Mouse (Mus musculus) thymus, postnatal 10 days (tissue): ENCODE measurements around the gene Gm3250.
A peak's percentile ranks its signal among the peaks of the same experiment; 100 is the strongest.
"Not testable (repeated sequence)": the region's sequence is repeated elsewhere in the genome, so short reads cannot be mapped to it uniquely, and the experiment has no call there.

Source experiments
- DNase-seq, 2 experiments: peaks; one replicate each; pipeline ENCODE4 v3.0.0; 2021; ENCODE audit warnings: low spot score in 2 of 2

Gene Gm3250

GRCm38 (mm10) chr10:77782442-77782841 lies at the start of gene Gm3250:
TSS of gene Gm3250 (minus strand) at chr10:77782542.
- not testable (repeated sequence) for DNase-seq

DNA sequence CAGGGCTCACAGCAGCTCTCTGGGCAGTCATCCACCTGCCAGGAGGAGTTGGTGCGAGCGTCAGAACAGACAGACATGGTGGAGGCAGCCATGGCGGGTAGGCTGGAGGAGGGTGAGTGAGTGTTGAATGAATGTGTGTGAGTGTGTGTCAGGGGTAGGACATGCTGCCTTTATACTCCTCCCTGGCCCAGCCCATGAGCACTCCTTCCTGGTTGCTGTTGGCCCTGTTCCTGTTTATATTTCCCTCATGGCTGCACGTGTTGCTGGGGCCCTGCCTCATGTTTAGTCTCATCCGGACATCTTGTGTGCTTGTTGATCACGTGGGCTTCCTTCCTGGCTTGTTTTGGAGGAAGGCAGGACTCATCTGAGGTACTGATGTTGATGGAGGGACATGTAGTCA lies 44.6 kb upstream of the Gm3250 start, which contains the start of gene Krtap10-4:
Gene Krtap10-4, minus strand, starts transcription at position 145 of the 400 bp plus-strand sequence.
- no peak for DNase-seq

DNA sequence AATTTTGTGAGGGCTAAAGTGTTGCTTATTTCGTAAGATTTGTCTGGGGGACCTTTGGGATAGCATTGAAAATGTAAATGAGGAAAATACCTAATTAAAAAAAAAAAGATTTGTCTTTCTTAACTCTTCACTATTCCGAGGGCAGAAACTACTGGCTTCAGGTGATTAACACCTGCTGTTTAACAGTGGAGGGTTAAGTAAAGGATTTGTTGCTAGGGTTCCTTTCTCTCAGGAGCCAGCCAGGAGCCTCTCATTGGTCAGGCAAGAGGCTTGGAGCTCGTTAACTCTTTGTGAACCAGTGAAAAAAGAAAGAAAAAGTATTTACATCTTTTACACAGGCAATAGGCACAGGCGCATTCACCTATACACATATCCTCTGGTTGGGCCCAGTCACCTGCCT lies 36.9 kb upstream of the Gm3250 start:
- no peak for DNase-seq

GRCm38 (mm10) chr10:77818523-77818922 lies 36.2 kb upstream of the Gm3250 start:
- no peak for DNase-seq

DNA sequence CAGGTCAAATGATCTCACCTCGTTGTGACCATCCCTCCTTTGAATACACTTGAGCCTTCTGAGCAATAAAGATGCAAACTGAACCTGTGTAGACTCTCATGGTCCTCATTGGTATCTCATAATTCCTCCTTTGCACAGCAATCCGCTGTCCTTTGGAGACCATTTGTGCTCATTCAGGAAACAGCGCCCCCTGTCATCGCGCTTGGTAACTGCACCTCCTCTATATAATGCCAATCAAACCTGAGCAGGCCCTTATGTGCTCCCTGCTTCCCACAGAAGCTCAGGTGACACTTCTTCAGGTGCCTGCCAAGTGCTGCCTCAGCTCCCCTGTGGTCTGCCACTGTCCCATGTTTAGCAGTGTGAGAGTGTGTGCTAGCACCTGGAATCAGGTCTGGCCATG lies 33.2 kb upstream of the Gm3250 start:
- peak in 1 of 2 experiments; percentile 52 for DNase-seq

GRCm38 (mm10) chr10:77814382-77814781 lies 32.0 kb upstream of the Gm3250 start, which contains the start of gene Gm2696:
TSS of gene Gm2696 (plus strand) at chr10:77814682.
- no peak for DNase-seq

DNA sequence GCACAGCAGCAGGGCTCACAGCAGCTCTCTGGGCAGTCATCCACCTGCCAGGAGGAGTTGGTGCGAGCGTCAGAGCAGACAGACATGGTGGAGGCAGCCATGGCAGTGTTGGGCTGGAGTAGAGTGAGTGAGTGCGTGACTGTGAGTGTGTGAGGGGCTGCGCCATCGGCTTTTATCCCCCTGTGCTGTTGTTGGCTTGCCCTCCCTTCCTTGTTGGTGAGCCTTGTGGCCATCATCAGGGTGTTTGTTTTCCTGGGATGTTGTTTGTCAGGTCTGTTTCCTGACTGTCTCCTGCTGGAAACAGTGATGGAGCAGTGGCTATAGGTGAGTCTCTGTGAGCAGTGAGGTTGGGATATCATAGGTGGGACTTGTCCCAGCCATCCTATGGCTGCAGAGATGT lies 29.4 kb upstream of the Gm3250 start, which contains the start of gene Gm9507:
Gene Gm9507, minus strand, starts transcription at position 101 of the 400 bp plus-strand sequence.
- no peak for DNase-seq

DNA sequence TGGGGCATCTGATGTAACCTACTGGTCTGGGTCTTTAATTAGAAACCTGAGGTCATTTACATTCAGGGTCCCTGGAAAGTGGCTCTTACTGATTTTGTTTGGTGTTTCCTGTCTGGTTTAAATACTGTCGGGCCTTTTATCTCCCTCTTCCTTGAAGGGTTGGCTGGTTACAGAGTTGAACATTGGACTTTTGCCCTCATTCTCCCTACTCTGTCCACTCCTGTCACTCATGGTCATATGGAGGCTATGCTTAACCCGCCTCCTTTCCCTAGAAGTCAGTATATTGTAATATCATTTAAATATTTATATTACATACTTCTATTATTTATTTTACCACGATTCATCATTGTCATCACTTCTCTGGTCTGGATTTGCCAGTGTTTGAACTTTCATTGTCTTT lies 21.8 kb upstream of the Gm3250 start:
- no peak for DNase-seq

- DNase-seq, result no peak
Measured at GRCm38 (mm10) chr10:77798921-77799508, 16.7 kb upstream of the Gm3250 start, which contains the start of gene Gm19668. TSS of gene Gm19668 (minus strand) at chr10:77799133.

GRCm38 (mm10) chr10:77798164-77798920 lies 16.0 kb upstream of the Gm3250 start:
- DNase-seq, result not testable (repeated sequence)

- no peak for DNase-seq
Measured at GRCm38 (mm10) chr10:77797677-77798076, 15.3 kb upstream of the Gm3250 start.

DNA sequence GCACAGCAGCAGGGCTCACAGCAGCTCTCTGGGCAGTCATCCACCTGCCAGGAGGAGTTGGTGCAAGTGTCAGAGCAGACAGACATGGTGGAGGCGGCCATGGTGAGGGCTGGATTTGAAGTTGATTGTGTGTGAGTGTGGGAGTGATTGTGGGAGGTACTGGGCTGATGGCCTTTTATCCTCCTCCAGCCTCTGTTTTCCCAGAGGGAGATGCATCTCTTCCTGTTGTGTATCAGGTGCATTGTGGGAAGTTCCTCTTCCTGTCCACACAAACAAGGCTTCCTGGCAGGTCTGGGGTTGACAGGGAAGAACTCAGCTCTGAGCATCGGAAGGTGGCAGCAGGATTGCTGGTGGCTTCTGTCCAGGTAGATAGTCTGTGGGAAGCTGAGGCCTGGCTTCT lies 12.6 kb upstream of the Gm3250 start, which contains the start of gene Gm9639:
Gene Gm9639, minus strand, starts transcription at position 101 of the 400 bp plus-strand sequence.
- DNase-seq, result no peak

- DNase-seq, result no peak
Measured at GRCm38 (mm10) chr10:77788621-77789020, 6.3 kb upstream of the Gm3250 start.

- not testable (repeated sequence) for DNase-seq
Measured at GRCm38 (mm10) chr10:77787876-77788275, 5.5 kb upstream of the Gm3250 start, which contains the start of gene Gm7137. TSS of gene Gm7137 (minus strand) at chr10:77788200.

DNA sequence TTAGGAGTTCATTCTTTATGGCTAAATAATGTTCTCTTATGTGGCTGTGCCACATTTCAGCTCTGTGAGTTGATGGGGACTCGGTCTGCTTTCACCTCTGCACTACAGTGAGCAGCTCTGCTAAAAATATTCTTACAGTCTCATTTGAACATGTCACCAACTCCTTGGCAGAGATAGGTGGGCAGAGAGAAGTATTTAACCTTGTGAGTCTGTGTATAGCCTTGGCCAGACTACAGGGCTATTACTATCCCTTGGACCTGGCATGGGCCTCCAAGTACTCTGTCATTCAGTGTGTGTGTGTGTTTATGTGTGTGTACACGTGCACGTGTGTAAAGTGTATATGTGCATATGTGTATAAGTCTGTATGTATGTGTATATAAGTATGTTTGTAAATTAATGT lies 1.1 kb upstream of the Gm3250 start:
- DNase-seq, result not testable (repeated sequence)

DNA sequence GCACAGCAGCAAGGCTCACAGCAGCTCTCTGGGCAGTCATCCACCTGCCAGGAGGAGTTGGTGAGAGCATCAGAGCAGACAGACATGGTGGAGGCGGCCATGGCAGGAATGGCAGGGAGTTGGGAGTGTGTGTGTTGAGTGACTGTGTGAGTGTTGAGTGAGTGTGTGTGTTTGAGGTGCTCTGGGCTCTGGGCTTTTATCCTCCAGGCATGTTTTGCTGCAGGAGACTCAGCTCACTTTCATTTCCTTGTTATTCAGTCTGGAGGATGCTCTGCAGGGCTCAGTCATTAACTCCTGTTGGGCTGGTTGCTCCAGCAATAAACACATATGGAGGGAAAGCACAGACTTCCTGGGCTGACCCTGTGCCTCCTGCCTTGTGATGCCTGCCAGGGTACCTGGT lies 5.5 kb downstream of the Gm3250 start, which contains the start of gene Gm7138:
Gene Gm7138, minus strand, starts transcription at position 101 of the 400 bp plus-strand sequence.
- DNase-seq, result not testable (repeated sequence)

- not testable (repeated sequence) for DNase-seq
Measured at GRCm38 (mm10) chr10:77772142-77772541, 10.2 kb downstream of the Gm3250 start.

DNA sequence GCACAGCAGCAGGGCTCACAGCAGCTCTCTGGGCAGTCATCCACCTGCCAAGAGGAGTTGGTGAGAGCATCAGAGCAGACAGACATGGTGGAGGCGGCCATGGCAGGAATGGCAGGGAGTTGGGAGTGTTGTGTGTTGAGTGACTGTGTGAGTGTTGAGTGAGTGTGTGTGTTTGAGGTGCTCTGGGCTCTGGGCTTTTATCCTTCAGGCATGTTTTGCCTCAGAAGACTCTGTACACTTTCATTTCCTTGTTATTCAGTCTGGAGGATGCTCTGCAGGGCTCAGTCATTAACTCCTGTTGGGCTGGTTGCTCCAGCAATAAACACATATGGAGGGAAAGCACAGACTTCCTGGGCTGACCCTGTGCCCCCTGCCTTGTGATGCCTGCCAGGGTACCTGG lies 11.1 kb downstream of the Gm3250 start, which contains the start of gene Gm3238:
Gene Gm3238, minus strand, starts transcription at position 101 of the 400 bp plus-strand sequence.
- DNase-seq, result not testable (repeated sequence)

DNA sequence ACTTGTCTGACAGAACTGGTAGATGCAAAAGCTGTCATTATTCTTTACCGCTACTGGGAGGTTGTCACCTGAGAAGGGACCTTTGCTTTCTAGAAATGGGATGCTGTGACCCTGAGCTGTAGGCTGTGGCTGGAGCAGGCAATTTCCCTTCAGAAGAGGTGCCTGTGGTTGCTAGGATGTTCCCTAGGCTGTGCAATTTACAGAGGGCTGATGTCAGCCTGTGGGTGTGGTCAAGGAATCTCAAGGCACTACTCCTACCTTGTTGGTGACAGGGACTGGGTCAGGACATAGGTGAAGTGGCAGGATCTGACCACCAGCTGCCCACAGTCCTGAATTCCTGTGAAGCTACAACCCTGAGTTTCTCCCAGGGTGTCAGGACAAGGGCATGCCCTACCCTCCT lies 12.6 kb downstream of the Gm3250 start:
- no peak for DNase-seq

DNA sequence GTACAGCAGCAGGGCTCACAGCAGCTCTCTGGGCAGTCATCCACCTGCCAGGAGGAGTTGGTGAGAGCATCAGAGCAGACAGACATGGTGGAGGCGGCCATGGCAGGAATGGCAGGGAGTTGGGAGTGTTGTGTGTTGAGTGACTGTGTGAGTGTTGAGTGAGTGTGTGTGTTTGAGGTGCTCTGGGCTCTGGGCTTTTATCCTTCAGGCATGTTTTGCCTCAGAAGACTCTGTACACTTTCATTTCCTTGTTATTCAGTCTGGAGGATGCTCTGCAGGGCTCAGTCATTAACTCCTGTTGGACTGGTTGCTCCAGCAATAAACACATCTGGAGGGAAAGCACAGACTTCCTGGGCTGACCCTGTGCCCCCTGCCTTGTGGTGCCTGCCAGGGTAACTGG lies 22.8 kb downstream of the Gm3250 start, which contains the start of gene Gm3233:
Gene Gm3233, minus strand, starts transcription at position 101 of the 400 bp plus-strand sequence.
- DNase-seq, result not testable (repeated sequence)

DNA sequence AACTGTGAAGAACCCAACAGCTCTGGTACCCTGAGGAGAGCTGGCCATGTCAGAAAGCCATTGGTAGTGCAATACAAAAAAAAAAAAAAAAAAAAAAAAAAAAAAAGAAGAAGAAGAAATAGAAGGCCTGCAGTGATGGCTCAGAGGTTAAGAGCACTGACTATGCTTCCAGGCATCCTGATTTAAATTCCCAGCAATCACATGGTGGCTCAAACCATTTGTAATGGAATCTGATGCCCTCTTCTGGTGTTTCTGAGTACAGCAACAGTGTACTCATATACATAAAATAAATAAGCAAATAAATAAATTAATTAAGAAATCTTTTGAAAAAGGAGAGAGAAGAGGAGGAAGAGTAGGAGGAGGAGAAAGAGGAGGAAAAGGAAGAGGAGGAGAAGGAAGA lies 28.9 kb downstream of the Gm3250 start:
- DNase-seq, result no peak

DNA sequence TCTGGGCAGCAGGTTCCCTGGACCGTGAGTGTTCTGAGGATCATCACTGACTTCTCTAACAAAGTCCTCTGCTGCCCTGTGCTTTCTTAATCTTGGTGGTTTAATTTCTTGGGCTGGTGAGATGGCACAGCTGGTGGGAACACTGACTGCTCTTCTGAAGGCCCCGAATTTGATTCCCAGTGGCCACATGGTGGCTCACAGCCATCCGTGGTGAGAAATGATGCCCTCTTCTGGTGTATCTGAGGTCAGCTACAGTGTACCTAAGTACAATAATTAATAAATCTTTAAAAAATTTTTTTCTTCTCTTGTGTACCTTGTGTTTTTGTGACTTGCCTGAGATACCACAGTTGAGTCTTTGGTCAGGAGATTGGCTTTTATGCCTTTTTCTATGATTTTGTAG lies 30.0 kb downstream of the Gm3250 start:
- not testable (repeated sequence) for DNase-seq
